Mouse (Mus musculus) ES-Bruce4 (cell line): ENCODE results near the gene Ssh1. TPM values are rescaled to one million over a fixed set of nuclear protein-coding genes. Genes with fewer than 3 reads are reported as not detected.

Source experiments
- H3K27ac ChIP-seq: 2 replicates; pipeline ENCODE4 v1.5.1; 2012; ENCODE audit warnings: low read length, inconsistent platforms; ENCODE audit not compliant: insufficient read depth
- H3K27me3 ChIP-seq: 2 replicates; pipeline ENCODE4 v1.6.1; 2012; ENCODE audit warnings: mild to moderate bottlenecking, low read length, inconsistent platforms; ENCODE audit not compliant: control insufficient read depth, poor library complexity, insufficient read depth, severe bottlenecking
- H3K36me3 ChIP-seq: 2 replicates; pipeline ENCODE4 v1.6.1; 2012; ENCODE audit warnings: inconsistent platforms, mild to moderate bottlenecking, low read length, moderate library complexity; ENCODE audit not compliant: control insufficient read depth, poor library complexity, insufficient read depth, severe bottlenecking
- H3K4me1 ChIP-seq: one replicate; pipeline ENCODE4 v1.8.1; 2011; ENCODE audit warnings: low read length; ENCODE audit not compliant: control insufficient read depth, insufficient read depth
- H3K4me3 ChIP-seq: 2 replicates; pipeline ENCODE4 v1.5.1; 2011; ENCODE audit warnings: low read depth, mild to moderate bottlenecking, low read length
- H3K9ac ChIP-seq: 2 replicates; pipeline ENCODE4 v1.6.1; 2012; ENCODE audit warnings: low read depth, mild to moderate bottlenecking, inconsistent platforms; ENCODE audit not compliant: poor library complexity, severe bottlenecking
- H3K9me3 ChIP-seq: replicated peaks from 2 replicates; pipeline ENCODE4 v1.6.1; 2012; ENCODE audit warnings: mild to moderate bottlenecking, low read length, inconsistent platforms; ENCODE audit not compliant: control insufficient read depth, poor library complexity, insufficient read depth, severe bottlenecking
- CTCF ChIP-seq: IDR thresholded peaks from one replicate; pipeline ENCODE4 v1.8.1; 2011; ENCODE audit warnings: low read depth, low read length
- EP300 ChIP-seq: IDR thresholded peaks from 2 replicates; pipeline ENCODE4 v1.6.1; 2011; ENCODE audit warnings: low read depth, low read length; ENCODE audit not compliant: insufficient read depth
- POLR2A ChIP-seq: IDR thresholded peaks from one replicate; pipeline ENCODE4 v1.8.1; 2011; ENCODE audit warnings: low read length; ENCODE audit not compliant: insufficient read depth
- polyA plus RNA-seq: library from polyadenylated mRNA; stranded (reverse); fragments of >200 nt; gene quantifications from 2 replicates; pipeline ENCODE4 v1.2.4, GENCODE M21; 2011; ENCODE audit warnings: low read depth; ENCODE audit not compliant: missing spikeins, insufficient read depth, insufficient read length

The Ssh1 gene
- polyA plus RNA-seq, 1 experiment = 23.5 TPM

GRCm38 (mm10) chr5:114015121-114015520 is 21.4 kb upstream of the Ssh1 start:
- Histone ChIP-seq H3K4me1 (no peaks in the 10 kb centered on the region), H3K27me3 (no peaks in the 10 kb centered on the region), H3K4me3 (no peak overlapping the region), H3K9me3 (no peaks in the 10 kb centered on the region), H3K27ac (no peak overlapping the region), H3K9ac (no peak overlapping the region), H3K36me3 (no peaks in the 10 kb centered on the region)
- no peak for TF ChIP-seq POLR2A
- TF ChIP-seq CTCF = no peak
- TF ChIP-seq EP300 = no peak

DNA sequence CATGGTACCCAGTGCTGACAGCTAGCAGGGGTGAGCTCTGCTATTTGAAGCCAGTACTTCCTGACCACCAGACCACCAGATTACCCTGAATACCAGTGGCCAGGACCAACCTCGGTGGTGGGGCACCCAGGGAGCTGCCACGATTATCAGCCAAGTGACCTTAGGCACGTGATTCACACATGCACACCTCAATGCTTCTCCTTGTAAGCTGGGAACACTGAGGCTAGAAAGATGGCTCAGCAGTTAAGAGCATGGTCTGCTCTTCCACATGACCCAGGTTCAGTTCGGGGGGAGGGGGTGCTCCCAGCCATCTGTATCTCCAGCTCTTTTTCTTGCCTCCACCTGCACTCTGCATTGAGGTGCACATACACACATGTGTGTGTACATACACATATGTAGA is 15.4 kb upstream of the Ssh1 start:
- H3K4me3 ChIP-seq = no peak overlapping the region
- no peaks in the 10 kb centered on the region for H3K9me3 ChIP-seq
- H3K36me3 ChIP-seq = no peaks in the 10 kb centered on the region
- TF ChIP-seq EP300 = no peak
- TF ChIP-seq CTCF = no peak
- no peak for TF ChIP-seq POLR2A
- no peak overlapping the region for H3K9ac ChIP-seq
- no peak overlapping the region for H3K27ac ChIP-seq
- no peaks in the 10 kb centered on the region for H3K4me1 ChIP-seq
- no peaks in the 10 kb centered on the region for H3K27me3 ChIP-seq

GRCm38 (mm10) chr5:114007753-114008453 is 14.2 kb upstream of the Ssh1 start:
- TF ChIP-seq CTCF (no peak), POLR2A (no peak), EP300 (no peak)
- Histone ChIP-seq H3K36me3 (no peaks in the 10 kb centered on the region), H3K9ac (no peak overlapping the region), H3K4me3 (no peak overlapping the region), H3K27me3 (no peaks in the 10 kb centered on the region), H3K27ac (no peak overlapping the region), H3K9me3 (no peaks in the 10 kb centered on the region), H3K4me1 (no peaks in the 10 kb centered on the region)

GRCm38 (mm10) chr5:114006974-114007373 is 13.3 kb upstream of the Ssh1 start:
- Histone ChIP-seq H3K27ac (no peak overlapping the region), H3K9me3 (no peaks in the 10 kb centered on the region), H3K4me3 (no peak overlapping the region), H3K27me3 (no peaks in the 10 kb centered on the region), H3K36me3 (no peaks in the 10 kb centered on the region), H3K4me1 (no peaks in the 10 kb centered on the region), H3K9ac (no peak overlapping the region)
- TF ChIP-seq EP300 = no peak
- no peak for TF ChIP-seq POLR2A
- no peak for TF ChIP-seq CTCF

GRCm38 (mm10) chr5:114005100-114005499 is 11.4 kb upstream of the Ssh1 start:
- TF ChIP-seq EP300 (no peak), CTCF (no peak), POLR2A (no peak)
- Histone ChIP-seq H3K4me3 (no peak overlapping the region), H3K9ac (no peak overlapping the region), H3K27me3 (no peaks in the 10 kb centered on the region), H3K4me1 (no peaks in the 10 kb centered on the region), H3K9me3 (no peaks in the 10 kb centered on the region), H3K27ac (no peak overlapping the region), H3K36me3 (no peaks in the 10 kb centered on the region)

- Histone ChIP-seq H3K36me3 (no peaks in the 10 kb centered on the region), H3K9ac (no peak overlapping the region), H3K27me3 (no peaks in the 10 kb centered on the region), H3K9me3 (no peaks in the 10 kb centered on the region), H3K27ac (no peak overlapping the region), H3K4me3 (no peak overlapping the region), H3K4me1 (no peaks in the 10 kb centered on the region)
- TF ChIP-seq CTCF (no peak), EP300 (no peak), POLR2A (no peak)
Measured at GRCm38 (mm10) chr5:114004573-114004972, 10.9 kb upstream of the Ssh1 start.
